Mouse (Mus musculus): ENCODE results near the gene Ifit1. TPM values are rescaled to one million over a fixed set of nuclear protein-coding genes. Genes with fewer than 3 reads are reported as not detected.
"Not testable (repeated sequence)": the region's sequence is repeated elsewhere in the genome, so short reads cannot be mapped to it uniquely, and the experiment has no call there.

Gene Ifit1
- total RNA-seq, 2 experiments from 2014 or later, result 0.33 to 0.47 TPM

DNA sequence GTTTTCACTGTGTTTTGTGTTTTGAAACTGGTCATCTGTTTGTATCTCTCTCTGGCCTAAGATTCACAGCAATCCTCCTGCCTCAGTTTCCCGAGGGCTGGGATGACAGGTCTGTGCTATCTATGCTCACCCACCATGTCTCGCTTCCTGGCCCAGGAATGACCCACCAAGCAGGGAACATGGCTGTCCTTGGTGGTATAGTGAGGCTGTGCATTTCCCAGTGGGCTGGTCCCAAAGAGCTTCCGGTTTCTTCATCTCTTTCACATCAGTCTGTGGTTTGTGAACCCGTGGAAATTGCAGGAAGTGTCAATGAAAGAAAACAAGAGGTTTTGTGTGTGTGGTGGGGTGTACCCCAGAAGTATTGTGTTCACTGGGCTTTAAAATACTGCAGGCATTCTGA, 16.0 kb upstream of the Ifit1 start:
- DNase-seq, result no peak
- no peak for TF ChIP-seq CTCF (IDR thresholded peaks at IDR 0.05)
- intact Hi-C loops (cut with DNase I), result no loop called here
- Histone ChIP-seq H3K27ac (no peak overlapping the region), H3K4me3 (no peak overlapping the region)

DNA sequence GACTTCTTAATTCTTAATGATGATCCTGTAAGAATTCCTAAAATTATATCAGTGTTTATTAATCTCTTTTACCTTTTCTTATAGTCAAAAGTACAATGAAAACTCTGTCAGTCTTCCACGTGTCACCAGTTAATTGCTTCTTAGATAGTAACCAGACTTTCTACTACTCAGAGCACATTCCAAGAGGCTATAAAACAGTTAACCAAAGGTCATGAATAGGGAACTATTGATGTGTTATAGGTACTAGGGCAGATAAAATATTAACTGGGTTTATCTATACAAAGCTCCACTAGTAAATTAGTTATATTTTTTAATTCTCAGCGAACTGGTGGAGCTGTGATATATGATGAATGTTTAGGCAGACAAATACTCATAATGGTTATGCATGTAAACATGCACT, 13.2 kb upstream of the Ifit1 start:
- Histone ChIP-seq H3K27ac (no peak overlapping the region), H3K4me3 (no peak overlapping the region)
- DNase-seq, result no peak
- intact Hi-C loops (cut with DNase I), result no loop called here
- no peak for TF ChIP-seq CTCF (IDR thresholded peaks at IDR 0.05)

DNA sequence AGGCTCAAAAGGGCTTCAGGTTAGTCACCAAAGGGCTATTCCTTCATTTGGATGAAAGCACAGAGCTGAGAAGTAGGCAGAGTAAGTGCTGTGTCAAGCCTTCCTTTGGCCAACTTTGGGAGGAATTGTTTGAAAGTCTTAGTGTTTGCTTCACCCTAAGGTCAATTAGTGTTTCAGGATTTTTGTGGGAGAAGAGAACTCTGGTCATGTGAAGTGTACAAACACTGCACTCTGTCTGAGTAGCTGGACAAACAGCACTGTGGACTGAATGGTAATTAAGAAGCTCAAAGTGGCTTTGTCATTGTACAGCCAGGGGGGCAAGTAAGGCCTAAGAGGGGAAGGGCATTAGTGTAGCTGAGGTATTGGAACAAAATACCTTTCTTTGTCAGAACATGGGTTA, 9.2 kb upstream of the Ifit1 start:
- intact Hi-C loops (cut with DNase I), result no loop called here
- Histone ChIP-seq H3K27ac (no peak overlapping the region), H3K4me3 (no peak overlapping the region)
- TF ChIP-seq CTCF (IDR thresholded peaks at IDR 0.05), result no peak
- DNase-seq, result no peak

DNA sequence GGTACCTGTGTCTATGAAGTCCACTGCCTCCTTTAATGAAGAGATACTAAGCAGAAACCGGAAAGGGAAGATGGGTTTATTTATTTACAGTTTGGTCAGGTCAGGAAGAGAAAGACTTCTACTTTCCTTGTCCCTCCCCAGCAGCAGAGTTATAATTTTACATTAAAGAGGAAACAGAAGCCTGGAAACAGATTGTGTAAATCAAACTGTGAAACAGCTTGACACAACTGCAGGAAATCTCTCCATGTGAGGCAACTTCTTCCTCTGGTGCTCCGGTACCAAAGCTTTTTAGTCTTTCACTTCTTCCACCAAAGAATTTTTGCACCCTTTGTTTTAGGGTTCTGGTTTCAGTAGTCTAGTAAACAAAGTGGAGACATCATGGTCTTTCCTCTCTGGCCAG, 7.2 kb upstream of the Ifit1 start:
- TF ChIP-seq CTCF (IDR thresholded peaks at IDR 0.05), result no peak
- Histone ChIP-seq H3K27ac (no peak overlapping the region), H3K4me3 (no peak overlapping the region)
- intact Hi-C loops (cut with DNase I), result no loop called here
- DNase-seq, result no peak

DNA sequence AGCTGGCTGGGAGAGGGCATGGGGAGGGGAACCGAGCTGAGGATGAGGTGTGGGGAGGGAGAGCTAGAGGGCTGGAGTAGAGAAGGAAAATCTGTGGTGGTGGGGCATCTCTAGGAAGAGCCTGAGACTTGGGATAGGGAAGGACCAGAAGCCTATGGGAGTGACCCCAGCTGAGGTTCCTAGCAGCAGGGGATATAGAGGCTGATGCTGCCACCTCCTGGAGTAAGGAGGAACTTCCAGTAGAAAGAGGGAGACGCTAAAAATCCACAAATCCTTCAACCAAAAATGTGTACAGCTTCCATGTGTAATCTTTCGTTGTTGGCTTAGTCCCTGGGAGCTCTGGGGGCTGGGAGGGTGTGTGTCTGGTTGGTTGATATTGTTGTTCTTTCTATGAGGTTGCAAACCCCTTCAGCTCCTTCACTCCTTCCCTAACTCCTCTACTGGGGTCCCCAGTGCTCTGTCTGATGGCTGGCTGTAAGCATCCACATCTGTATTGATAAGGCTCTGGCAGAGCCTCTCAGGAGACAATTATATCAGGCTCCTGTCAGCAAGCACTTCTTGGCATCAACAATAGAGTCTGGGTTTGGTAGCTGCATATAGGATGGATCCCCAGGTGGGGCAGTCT, 3.6 kb upstream of the Ifit1 start:
- DNase-seq, result peak; percentile 55
- no peak overlapping the region for H3K4me3 ChIP-seq
- TF ChIP-seq CTCF (IDR thresholded peaks at IDR 0.05), result peak; percentile 83
- intact Hi-C loops (cut with DNase I), result loop anchor here (2.0 to 5.0 kb wide), 3 partner anchors 88 to 395 kb away; no protein-coding TSS in a partner anchor
- no peak overlapping the region for H3K27ac ChIP-seq

DNA sequence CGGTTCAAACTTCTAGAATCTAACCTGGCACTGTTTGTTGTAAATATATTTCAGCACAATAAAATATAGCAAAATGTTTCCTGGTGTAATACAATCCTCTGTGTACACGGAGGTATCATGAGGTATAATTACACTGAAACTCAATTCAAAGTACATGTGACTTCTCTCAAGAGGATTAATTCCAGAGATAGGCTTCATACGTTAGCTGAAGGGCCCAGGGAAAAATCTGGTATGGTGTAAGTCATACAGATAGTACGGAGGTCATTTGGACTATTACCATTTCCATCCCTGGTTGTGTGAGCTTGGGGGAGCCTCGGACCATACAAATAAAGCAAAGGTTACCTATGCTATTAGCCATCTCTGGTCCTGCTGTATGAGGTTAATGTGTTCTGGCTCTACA, 1.9 kb downstream of the Ifit1 start:
- DNase-seq, result no peak
- Histone ChIP-seq H3K27ac (no peak overlapping the region), H3K4me3 (no peak overlapping the region)
- no peak for TF ChIP-seq CTCF (IDR thresholded peaks at IDR 0.05)
- intact Hi-C loops (cut with DNase I), result no loop called here

DNA sequence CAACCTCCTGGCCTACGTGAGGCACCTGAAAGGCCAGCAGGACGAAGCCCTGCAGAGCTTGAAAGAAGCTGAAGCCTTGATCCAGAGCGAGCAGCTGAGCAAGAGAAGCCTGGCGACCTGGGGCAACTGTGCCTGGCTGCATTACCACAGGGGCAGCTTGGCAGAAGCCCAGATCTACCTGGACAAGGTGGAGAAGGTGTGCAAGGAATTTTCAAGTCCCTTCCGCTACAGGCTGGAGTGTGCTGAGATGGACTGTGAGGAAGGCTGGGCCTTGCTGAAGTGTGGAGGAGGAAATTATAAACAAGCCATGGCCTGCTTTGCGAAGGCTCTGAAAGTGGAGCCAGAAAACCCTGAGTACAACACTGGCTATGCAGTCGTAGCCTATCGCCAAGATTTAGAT, 7.0 kb downstream of the Ifit1 start:
- DNase-seq; intact Hi-C loops (cut with DNase I); H3K4me3 ChIP-seq; H3K27ac ChIP-seq: not testable (repeated sequence)

DNA sequence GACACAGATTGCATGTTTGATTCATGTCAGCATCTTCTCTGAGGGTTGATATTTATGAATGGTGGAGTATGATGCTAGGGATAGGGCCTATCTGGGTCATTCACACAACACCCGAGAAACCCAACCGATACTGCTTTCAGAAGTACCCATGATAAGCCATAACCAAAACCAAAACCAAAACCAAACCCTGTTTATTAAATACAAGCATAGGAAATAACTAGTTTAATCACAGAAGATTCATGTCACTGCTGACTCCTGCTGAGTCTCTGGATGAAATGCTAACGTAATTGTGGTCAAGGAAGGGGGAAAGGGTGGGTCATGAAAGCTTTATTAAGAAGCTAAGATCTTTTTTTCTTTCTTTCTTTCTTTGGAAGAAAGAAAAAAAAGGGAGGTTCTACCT, 9.6 kb downstream of the Ifit1 start:
- H3K4me3 ChIP-seq, result no peak overlapping the region
- H3K27ac ChIP-seq, result no peak overlapping the region
- DNase-seq, result no peak
- TF ChIP-seq CTCF (IDR thresholded peaks at IDR 0.05), result no peak
- intact Hi-C loops (cut with DNase I), result no loop called here

DNA sequence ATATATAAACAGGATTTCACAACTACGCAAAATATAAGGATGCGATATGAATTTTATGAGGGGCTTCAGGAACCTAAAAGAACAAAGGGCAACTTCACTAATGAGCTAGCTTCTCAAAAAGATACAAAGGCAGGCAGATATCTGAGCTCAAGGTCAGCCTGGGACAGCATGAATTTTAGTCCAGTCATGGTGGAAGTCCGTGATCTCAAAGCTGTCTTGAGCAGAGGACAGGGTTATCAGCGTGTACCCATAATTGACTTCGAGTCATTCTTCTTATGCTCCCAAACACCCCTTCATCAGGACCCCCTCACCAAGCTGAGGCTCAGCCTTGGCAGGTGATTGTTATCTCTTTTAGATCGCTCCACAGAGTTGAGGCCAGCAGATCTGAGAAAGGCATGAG, 10.3 kb downstream of the Ifit1 start:
- TF ChIP-seq CTCF (IDR thresholded peaks at IDR 0.05), result no peak
- intact Hi-C loops (cut with DNase I), result no loop called here
- DNase-seq, result no peak
- Histone ChIP-seq H3K4me3 (no peak overlapping the region), H3K27ac (no peak overlapping the region)

DNA sequence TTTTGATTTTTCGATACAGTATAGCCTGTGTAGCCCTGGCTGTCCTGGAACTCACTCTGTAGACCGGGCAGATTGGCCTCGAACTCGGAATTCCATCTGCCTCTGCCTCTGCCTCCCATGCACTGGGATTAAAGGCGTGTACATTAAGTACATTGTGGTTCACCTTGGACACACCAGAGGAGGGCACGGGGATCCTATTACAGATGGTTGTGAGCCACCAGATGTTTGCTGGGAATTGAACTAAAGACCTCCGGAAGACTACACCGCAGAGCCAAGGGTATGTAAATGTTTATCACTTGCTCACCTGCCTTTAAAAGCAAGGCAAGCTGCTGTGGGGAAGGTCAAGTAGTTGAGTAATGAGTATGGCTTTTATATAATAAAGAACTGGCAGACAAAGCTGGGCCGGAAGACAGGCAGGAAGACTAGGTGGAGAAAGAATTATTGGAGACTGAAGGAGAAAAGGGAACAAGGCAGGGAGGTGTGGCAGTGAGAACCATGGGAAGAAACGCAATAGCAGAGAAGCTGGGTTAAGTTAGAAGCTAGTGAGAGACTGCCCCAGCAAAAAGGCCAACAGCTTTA, 14.6 kb downstream of the Ifit1 start:
- intact Hi-C loops (cut with DNase I), result no loop called here
- no peak for TF ChIP-seq CTCF (IDR thresholded peaks at IDR 0.05)
- Histone ChIP-seq H3K27ac (no peak overlapping the region), H3K4me3 (no peak overlapping the region)
- no peak for DNase-seq

DNA sequence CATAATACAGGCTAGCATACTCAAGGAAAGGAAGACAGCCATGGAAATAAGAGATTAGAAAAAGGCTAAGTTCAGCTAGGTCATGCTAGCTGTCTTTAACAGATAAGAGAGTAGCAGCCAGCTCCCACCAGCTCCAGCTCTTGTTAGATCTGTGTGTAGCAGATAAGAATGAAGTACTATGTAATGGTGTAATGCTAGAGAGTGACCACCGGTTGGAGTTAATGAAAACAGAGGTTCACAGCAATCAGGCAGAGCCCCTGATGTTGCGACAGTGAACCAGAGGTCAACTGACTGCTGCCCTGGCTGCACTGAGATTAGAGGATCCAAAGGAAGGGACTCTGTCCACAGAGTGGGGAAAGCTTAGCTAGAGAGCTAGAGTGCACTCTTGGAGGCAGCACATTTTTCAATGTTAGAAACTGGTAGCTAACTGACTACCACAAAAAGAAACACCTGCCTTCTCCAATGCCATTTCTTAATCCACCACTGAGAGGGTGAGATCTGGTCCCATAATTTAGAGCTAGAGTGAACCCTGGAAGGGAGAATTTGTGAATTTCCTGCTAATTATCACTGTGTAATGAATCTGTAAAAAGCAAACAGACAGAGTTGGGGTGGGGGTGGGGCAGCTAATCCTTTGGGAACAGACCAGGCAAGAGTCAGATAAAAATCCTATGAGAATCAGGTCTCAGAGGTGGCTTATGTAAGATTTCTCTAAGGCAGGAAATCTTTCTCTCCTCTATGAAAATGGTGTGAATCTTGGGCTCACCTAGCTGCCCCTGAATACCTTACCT, 16.0 kb downstream of the Ifit1 start:
- intact Hi-C loops (cut with DNase I), result no loop called here
- H3K27ac ChIP-seq, result no peak overlapping the region
- H3K4me3 ChIP-seq, result no peak overlapping the region
- DNase-seq, result no peak
- no peak for TF ChIP-seq CTCF (IDR thresholded peaks at IDR 0.05)

DNA sequence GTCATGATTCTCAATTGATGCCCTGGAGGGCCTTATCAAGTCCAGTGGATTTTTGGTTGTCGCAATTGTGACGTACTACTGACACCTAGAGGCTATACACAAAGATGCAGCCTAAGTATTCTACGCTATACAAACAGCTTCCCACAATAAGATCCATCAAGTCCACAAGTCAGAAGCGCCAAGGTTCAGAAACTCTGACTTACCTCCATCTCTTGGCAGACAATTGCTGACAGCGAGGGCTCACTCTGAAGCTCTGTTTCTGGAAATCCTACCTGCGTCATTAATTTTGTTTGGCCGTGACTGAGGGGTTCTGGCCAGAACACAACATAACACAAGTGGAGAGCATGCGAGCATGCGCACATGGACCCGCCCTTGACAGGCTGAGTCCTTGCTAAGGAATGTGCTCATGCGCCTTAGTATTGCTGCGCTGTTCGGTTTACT, 21.4 kb downstream of the Ifit1 start:
- Histone ChIP-seq H3K4me3 (peak overlapping the region; percentile 60), H3K27ac (no peak overlapping the region)
- intact Hi-C loops (cut with DNase I), result loop anchor here (2.0 to 10.0 kb wide), 2 partner anchors 115 to 223 kb away; no protein-coding TSS in a partner anchor
- TF ChIP-seq CTCF (IDR thresholded peaks at IDR 0.05), result peak; percentile 65
- DNase-seq, result peak; percentile 68

DNA sequence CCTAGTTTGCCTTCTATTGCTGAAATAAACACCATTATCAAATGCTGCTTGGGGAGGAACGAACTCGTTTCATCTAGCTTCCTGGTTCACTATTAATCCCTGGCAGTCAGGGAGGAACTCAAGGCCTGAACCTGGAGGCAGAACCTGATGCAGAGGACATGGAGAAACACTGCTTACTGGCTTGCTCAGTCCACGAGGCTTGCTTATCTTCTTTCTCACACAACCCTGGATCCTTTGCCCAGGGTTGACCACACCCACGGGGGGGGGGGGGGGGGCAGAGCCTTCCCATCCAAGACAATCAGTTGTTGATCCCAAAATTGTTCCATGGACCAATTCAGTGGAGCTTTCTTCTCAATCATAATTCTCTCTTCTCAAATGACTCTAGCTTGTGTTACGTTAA, 22.1 kb downstream of the Ifit1 start:
- no peak for DNase-seq
- intact Hi-C loops (cut with DNase I), result loop anchor here (2.0 to 10.0 kb wide), 2 partner anchors 116 to 222 kb away; no protein-coding TSS in a partner anchor
- Histone ChIP-seq H3K27ac (no peak overlapping the region), H3K4me3 (no peak overlapping the region)
- TF ChIP-seq CTCF (IDR thresholded peaks at IDR 0.05), result no peak

Measured in gastrocnemius, adult 2 months (tissue).